In the genomic region with DNA sequence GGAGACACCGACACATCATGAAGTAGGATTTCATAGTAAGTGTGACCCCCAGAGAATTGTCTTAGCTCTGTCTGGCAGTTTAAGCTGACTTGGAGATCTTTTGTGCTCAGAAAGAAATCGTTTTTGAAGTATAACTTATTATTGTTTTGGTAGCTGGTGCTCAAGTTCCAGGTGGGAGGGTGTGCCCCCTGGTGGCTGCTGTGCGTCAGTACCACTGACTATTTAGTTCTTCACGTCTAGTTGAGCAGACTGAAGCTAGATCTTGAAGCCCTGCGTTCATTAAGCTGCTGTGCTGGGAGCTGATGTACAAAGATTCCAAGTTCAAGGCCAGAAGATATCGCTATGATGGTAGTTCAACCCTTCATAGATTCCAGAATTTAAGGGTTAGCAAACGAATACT, we compare ENCODE assay signal across 8 mouse cellular contexts.
DNase-seq lines count a peak whose midpoint lies in the region; ATAC-seq and TF ChIP-seq lines count a peak whose summit lies in the region.

No protein-coding gene starts in this region.

- DNase-seq in midbrain, embryonic 10.5 days (ENCODE audit: low spot score), result peak; percentile 56
- no peak for DNase-seq in Patski (ENCODE audit: low read depth, low spot score)
- DNase-seq in heart, postnatal 25 days (ENCODE audit: low spot score), result peak; percentile 29
- DNase-seq in left cerebral cortex, postnatal 4 days, result peak; percentile 61
- peak; percentile 45 to 59 for DNase-seq in natural killer cell, adult 2 months (ENCODE audit: low spot score in 2 of 2)
- DNase-seq in thymus, postnatal 4 days, result peak; percentile 84

- TF ChIP-seq CTCF in Patski (IDR thresholded peaks at IDR 0.05), result peak; percentile 93

- H3K9me3 ChIP-seq in midbrain, embryonic 10.5 days (replicated peaks), result no peaks in the 10 kb centered on the region
- H3K9me3 ChIP-seq in midbrain, embryonic 16.5 days (replicated peaks; ENCODE audit: control insufficient read depth, low read length, poor library complexity, severe bottlenecking), result no peaks in the 10 kb centered on the region

- no peak for ATAC-seq in midbrain, embryonic 16.5 days
- ATAC-seq in Patski, result no peak
- ATAC-seq in common myeloid progenitor, adult 5-6 weeks (replicated peaks; ENCODE audit: low read depth, poor library complexity, severe bottlenecking), result peak; percentile 40; the same call in 1 of the 2 replicates

- H3K9ac ChIP-seq in midbrain, embryonic 16.5 days (ENCODE audit: low read depth, low read length), result no peak overlapping the region

- WGBS in midbrain, embryonic 10.5 days, result 44% methylated on average over 7 of the region's 7 CpGs
- 40% methylated on average over 7 of the region's 7 CpGs for WGBS in midbrain, embryonic 16.5 days

- H3K27ac ChIP-seq in midbrain, embryonic 10.5 days (replicated peaks), result no peak overlapping the region
- no peak overlapping the region for H3K27ac ChIP-seq in midbrain, embryonic 16.5 days (ENCODE audit: low read length)

- H3K36me3 ChIP-seq in midbrain, embryonic 10.5 days, result no peaks in the 10 kb centered on the region
- no peaks in the 10 kb centered on the region for H3K36me3 ChIP-seq in midbrain, embryonic 16.5 days (ENCODE audit: control insufficient read depth, insufficient read depth, low read length)

- H3K4me2 ChIP-seq in midbrain, embryonic 16.5 days (ENCODE audit: low read length), result no peak overlapping the region

- CTCF ChIA-PET in Patski (lab: Charles Lee), result interaction anchor here (0.6 to 5.7 kb wide), 19 partner anchors 11 to 540 kb away, joined by 3 to 62 read pairs (median 7); a partner anchor contains a TSS

- intact Hi-C loops in heart, postnatal 25 days (cut with DNase I), result loop anchor here (2.0 kb wide), 1 partner anchor 71 kb away; a partner anchor contains a TSS
- intact Hi-C loops in left cerebral cortex, postnatal 4 days (cut with DNase I), result loop anchor here (2.0 to 5.0 kb wide), 2 partner anchors 227 to 544 kb away; no protein-coding TSS in a partner anchor

- no peak overlapping the region for H3K4me3 ChIP-seq in midbrain, embryonic 10.5 days
- no peak overlapping the region for H3K4me3 ChIP-seq in midbrain, embryonic 16.5 days (ENCODE audit: low read depth, low read length)

- POLR2A ChIA-PET in Patski (lab: Charles Lee), result interaction anchor here (0.6 to 0.8 kb wide), 3 partner anchors 40 to 227 kb away, joined by 3 to 4 read pairs (median 3); no protein-coding TSS in a partner anchor

- H3K4me1 ChIP-seq in midbrain, embryonic 10.5 days, result peaks cover 14% of the 10 kb centered on the region
- no peaks in the 10 kb centered on the region; the same call in 1 of the 2 replicates for H3K4me1 ChIP-seq in midbrain, embryonic 16.5 days (ENCODE audit: control insufficient read depth, insufficient read depth, low read length)

- in situ Hi-C loops in Patski (cut with MboI; ENCODE audit: low pct_unique_long_range_greater_than_20kb), result loop anchor here (5.0 to 10.0 kb wide), 3 partner anchors 224 to 601 kb away; no protein-coding TSS in a partner anchor

- H3K27me3 ChIP-seq in midbrain, embryonic 10.5 days (ENCODE audit: low read depth, poor library complexity, severe bottlenecking), result no peaks in the 10 kb centered on the region
- no peaks in the 10 kb centered on the region for H3K27me3 ChIP-seq in midbrain, embryonic 16.5 days (ENCODE audit: control insufficient read depth, insufficient read depth, low read depth, low read length)
- H3K27me3 ChIP-seq in Patski, result no peaks in the 10 kb centered on the region
